Comparison of ENCODE assay signal across 8 mouse cellular contexts in the genomic region with DNA sequence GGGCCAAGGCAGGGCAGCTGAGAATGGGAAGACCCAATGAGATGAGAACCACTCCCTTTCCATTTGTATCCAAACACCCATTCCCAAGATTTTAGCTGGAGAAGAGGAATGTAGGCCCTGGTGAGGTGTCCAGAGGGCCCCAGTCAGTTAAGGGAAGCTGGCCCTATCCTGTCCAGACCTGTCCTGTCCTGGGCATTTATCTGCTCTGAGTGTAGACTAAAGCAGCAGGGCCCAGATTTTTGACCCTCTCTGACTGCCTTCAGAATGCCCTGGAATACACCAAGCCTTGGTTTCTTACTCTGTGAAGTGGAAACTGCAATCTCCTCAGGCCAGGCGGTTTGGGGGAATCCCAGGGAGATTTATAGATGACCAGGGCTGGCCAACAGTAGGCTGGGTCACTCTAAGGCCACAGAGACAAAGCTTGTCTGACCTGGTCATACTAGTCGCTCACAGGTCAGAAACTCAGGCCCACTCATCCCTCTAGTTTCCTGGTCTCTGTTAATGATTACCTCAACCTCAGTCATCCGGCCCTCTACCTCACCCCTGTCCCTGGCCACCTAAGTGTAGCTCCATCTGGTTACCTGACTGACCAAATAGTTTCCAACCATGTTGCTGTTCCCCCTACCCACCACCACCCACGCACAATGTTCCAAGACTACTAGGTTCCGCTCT. TPM values are rescaled to one million over a fixed set of nuclear protein-coding genes. Genes with fewer than 3 reads are reported as not detected.
DNase-seq lines count a peak whose midpoint lies in the region; ATAC-seq and TF ChIP-seq lines count a peak whose summit lies in the region.

No protein-coding gene starts in this region.

- H3K9me3 ChIP-seq in embryonic facial prominence, embryonic 11.5 days (replicated peaks; ENCODE audit: control insufficient read depth, low read length), result no peaks in the 10 kb centered on the region
- H3K9me3 ChIP-seq in intestine, postnatal 0 days (ENCODE audit: control insufficient read depth), result no peaks in the 10 kb centered on the region

- H3K36me3 ChIP-seq in heart, adult 2 months (ENCODE audit: control insufficient read depth, insufficient read depth, low read length), result no peaks in the 10 kb centered on the region
- no peaks in the 10 kb centered on the region for H3K36me3 ChIP-seq in embryonic facial prominence, embryonic 11.5 days (replicated peaks; ENCODE audit: control insufficient read depth, insufficient read depth, low read depth, low read length)
- H3K36me3 ChIP-seq in intestine, postnatal 0 days (ENCODE audit: control insufficient read depth, insufficient read depth), result no peaks in the 10 kb centered on the region

- no peak for TF ChIP-seq CTCF in heart, adult 2 months (IDR thresholded peaks at IDR 0.05)
- no peak for TF ChIP-seq CTCF in intestine, postnatal 0 days (IDR thresholded peaks at IDR 0.05; ENCODE audit: low read depth)

- no peaks in the 10 kb centered on the region for H3K27me3 ChIP-seq in heart, adult 2 months (ENCODE audit: control insufficient read depth, insufficient read depth, low read length)
- H3K27me3 ChIP-seq in embryonic facial prominence, embryonic 11.5 days (ENCODE audit: control insufficient read depth, insufficient read depth, low read length), result no peaks in the 10 kb centered on the region
- H3K27me3 ChIP-seq in intestine, postnatal 0 days (replicated peaks; ENCODE audit: control insufficient read depth, insufficient read depth, low read length), result no peaks in the 10 kb centered on the region

- H3K9ac ChIP-seq in heart, adult 2 months (ENCODE audit: low read depth, low read length), result peak overlapping the region; percentile 56
- H3K9ac ChIP-seq in embryonic facial prominence, embryonic 11.5 days (replicated peaks; ENCODE audit: low read length), result peak overlapping the region; percentile 56
- 0 out of 2 replicates have a peak overlapping the region, but pooled peaks have one; percentile 59 for H3K9ac ChIP-seq in intestine, postnatal 0 days (ENCODE audit: low read depth, low read length)

- intact Hi-C loops in heart, adult 2 months (cut with DNase I), result no loop called here
- intact Hi-C loops in heart, postnatal 36 days (cut with DNase I), result no loop called here

- peak overlapping the region; percentile 63 for H3K4me2 ChIP-seq in embryonic facial prominence, embryonic 11.5 days (ENCODE audit: low read depth, low read length)
- peak overlapping the region; percentile 81 for H3K4me2 ChIP-seq in intestine, postnatal 0 days (replicated peaks; ENCODE audit: low read depth)

- TF ChIP-seq EP300 in heart, adult 2 months (IDR thresholded peaks at IDR 0.05; ENCODE audit: insufficient read depth, low read depth, low read length), result no peak

- TF ChIP-seq POLR2A in heart, adult 2 months (IDR thresholded peaks at IDR 0.05; ENCODE audit: insufficient read depth, low read depth, low read length), result no peak

- peaks cover 5% of the 10 kb centered on the region; the same call in 1 of the 2 replicates for H3K4me1 ChIP-seq in heart, adult 2 months (ENCODE audit: control insufficient read depth, insufficient read depth, low read length)
- H3K4me1 ChIP-seq in embryonic facial prominence, embryonic 11.5 days (ENCODE audit: control insufficient read depth, insufficient read depth, low read length), result no peaks in the 10 kb centered on the region
- peaks cover 7% of the 10 kb centered on the region; the same call in 1 of the 2 replicates for H3K4me1 ChIP-seq in intestine, postnatal 0 days (replicated peaks; ENCODE audit: control insufficient read depth, insufficient read depth, low read length)

- H3K4me3 ChIP-seq in heart, adult 2 months, result peak overlapping the region; percentile 85
- H3K4me3 ChIP-seq in embryonic facial prominence, embryonic 11.5 days (ENCODE audit: low read depth, low read length), result peak overlapping the region; percentile 68
- H3K4me3 ChIP-seq in intestine, postnatal 0 days (ENCODE audit: low read depth, low read length), result peak overlapping the region; percentile 81

- peak overlapping the region; percentile 34; the same call in 1 of the 2 replicates for H3K27ac ChIP-seq in heart, adult 2 months
- H3K27ac ChIP-seq in embryonic facial prominence, embryonic 11.5 days (replicated peaks; ENCODE audit: low read depth, low read length), result no peak overlapping the region
- peak overlapping the region; percentile 75 for H3K27ac ChIP-seq in intestine, postnatal 0 days (ENCODE audit: low read depth, low read length)

- DNase-seq in heart, adult 2 months, result no peak
- DNase-seq in heart, postnatal 36 days, result no peak
- DNase-seq in embryonic facial prominence, embryonic 11.5 days (ENCODE audit: low spot score), result no peak
- DNase-seq in embryo, embryonic 10 days (ENCODE audit: low spot score), result no peak
- no peak for DNase-seq in layer of hippocampus, adult 9-11 months
- no peak for DNase-seq in layer of hippocampus, postnatal 25 days (ENCODE audit: extremely low spot score in 1 of 2, low spot score in 1 of 2)

- no peaks in the 10 kb centered on the region for H3K79me2 ChIP-seq in heart, adult 2 months (replicated peaks; ENCODE audit: control insufficient read depth, insufficient read depth, low read length)

- ATAC-seq in embryonic facial prominence, embryonic 11.5 days (replicated peaks; ENCODE audit: insufficient number of reproducible peaks, low FRiP score, low TSS enrichment, low read depth), result peak; percentile 25; the same call in 1 of the 2 replicates
- peak; percentile 42 for ATAC-seq in intestine, postnatal 0 days
- ATAC-seq in megakaryocyte, adult 5-6 weeks (ENCODE audit: poor library complexity, severe bottlenecking), result 0 out of 2 replicates have a peak, but pooled peaks have one; percentile 2

- WGBS in heart, adult 2 months, result 93% methylated on average over 5 of the region's 5 CpGs
- WGBS in embryonic facial prominence, embryonic 11.5 days, result 84% methylated on average over 5 of the region's 5 CpGs
- 58% methylated on average over 5 of the region's 5 CpGs for WGBS in intestine, postnatal 0 days

RNA-seq across cellular contexts. Expression of gene Capn5, which starts 0.6 kb away (rescaled TPM):
- total RNA-seq in heart, adult 2 months (2021), result 1 to 10 TPM; 1.8 to 2.4 TPM
- polyA plus RNA-seq in heart, adult 2 months (2012; rRNA removed), result 3.7 and 4.6 TPM in 2 replicates
- total RNA-seq in heart, postnatal 36 days (2021), result 1 to 10 TPM; 2.4 to 2.6 TPM
- 2.3 and 2.6 TPM in 2 replicates for polyA plus RNA-seq in embryonic facial prominence, embryonic 11.5 days (2014; fragmentation: Nextera tagmentation; extraction: Ambion mirVana)
- 3.3 and 3.4 TPM in 2 replicates for polyA plus RNA-seq in intestine, postnatal 0 days (2015; fragmentation: Nextera tagmentation; extraction: Ambion mirVana)
- total RNA-seq in megakaryocyte, adult 5-6 weeks (2015), result 1.1 TPM in 2 replicates
- total RNA-seq in megakaryocyte, adult 5-6 weeks (2017), result 0.73 and 0.89 TPM in 2 replicates
- 10 to 100 TPM; 45.4 to 50.8 TPM for total RNA-seq in layer of hippocampus, postnatal 25 days (2021)

RNA-seq across cellular contexts. Expression of gene B3gnt6, which starts 20.6 kb away (rescaled TPM):
- total RNA-seq in heart, adult 2 months (2021), result not detected
- 0.06 TPM in 1 of 2 replicates, not detected in the other for polyA plus RNA-seq in heart, adult 2 months (2012; rRNA removed)
- not detected for total RNA-seq in heart, postnatal 36 days (2021)
- polyA plus RNA-seq in embryonic facial prominence, embryonic 11.5 days (2014; fragmentation: Nextera tagmentation; extraction: Ambion mirVana), result not detected in 2 replicates
- polyA plus RNA-seq in intestine, postnatal 0 days (2015; fragmentation: Nextera tagmentation; extraction: Ambion mirVana), result 0.08 and 0.21 TPM in 2 replicates
- total RNA-seq in megakaryocyte, adult 5-6 weeks (2015), result 0.11 and 0.38 TPM in 2 replicates
- 0.28 and 0.59 TPM in 2 replicates for total RNA-seq in megakaryocyte, adult 5-6 weeks (2017)
- not detected for total RNA-seq in layer of hippocampus, postnatal 25 days (2021)

RNA-seq across cellular contexts. Expression of gene Omp, which starts 33.4 kb away (rescaled TPM):
- total RNA-seq in heart, adult 2 months (2021), result under 1 TPM in 1 of 2 experiments, not detected in 1; 0.14 TPM
- polyA plus RNA-seq in heart, adult 2 months (2012; rRNA removed), result 0.06 TPM in 1 of 2 replicates, not detected in the other
- total RNA-seq in heart, postnatal 36 days (2021), result under 1 TPM in 1 of 2 experiments, not detected in 1; 0.11 TPM
- polyA plus RNA-seq in embryonic facial prominence, embryonic 11.5 days (2014; fragmentation: Nextera tagmentation; extraction: Ambion mirVana), result 0.15 and 0.25 TPM in 2 replicates
- polyA plus RNA-seq in intestine, postnatal 0 days (2015; fragmentation: Nextera tagmentation; extraction: Ambion mirVana), result 0.10 and 0.26 TPM in 2 replicates
- not detected in 2 replicates for total RNA-seq in megakaryocyte, adult 5-6 weeks (2015)
- total RNA-seq in megakaryocyte, adult 5-6 weeks (2017), result not detected in 2 replicates
- 1 to 10 TPM; 1.0 to 1.4 TPM for total RNA-seq in layer of hippocampus, postnatal 25 days (2021)

RNA-seq across cellular contexts. Expression of gene Myo7a, which starts 59.4 kb away (rescaled TPM):
- 1 to 10 TPM; 4.5 to 5.9 TPM for total RNA-seq in heart, adult 2 months (2021)
- 7.1 and 10.8 TPM in 2 replicates for polyA plus RNA-seq in heart, adult 2 months (2012; rRNA removed)
- 1 to 10 TPM; 5.3 to 5.8 TPM for total RNA-seq in heart, postnatal 36 days (2021)
- 9.7 and 10.7 TPM in 2 replicates for polyA plus RNA-seq in embryonic facial prominence, embryonic 11.5 days (2014; fragmentation: Nextera tagmentation; extraction: Ambion mirVana)
- polyA plus RNA-seq in intestine, postnatal 0 days (2015; fragmentation: Nextera tagmentation; extraction: Ambion mirVana), result 24.0 and 25.0 TPM in 2 replicates
- total RNA-seq in megakaryocyte, adult 5-6 weeks (2015), result 7.3 and 8.4 TPM in 2 replicates
- total RNA-seq in megakaryocyte, adult 5-6 weeks (2017), result 12.7 and 13.9 TPM in 2 replicates
- total RNA-seq in layer of hippocampus, postnatal 25 days (2021), result 10 to 100 TPM in 1 of 2 experiments, 1 to 10 TPM in 1; 8.6 to 12.1 TPM

Comparison
In these comparisons a context has a peak if more than half of its experiments do, and no peak if none do; other contexts are left out.
1. RNA of gene Capn5, which starts 0.6 kb away (total RNA-seq): 45.4 to 50.8 TPM in layer of hippocampus, postnatal 25 days; 2.4 to 2.6 TPM in heart, postnatal 36 days, 1.8 to 2.4 TPM in heart, adult 2 months and 0.73 to 1.1 TPM in megakaryocyte, adult 5-6 weeks; every median in the first group is over 10 times any median in the second.
2. Peak in every context shown above with its lines, with median percentiles within 50 percentile points of each other: H3K4me3 ChIP-seq, H3K9ac ChIP-seq and ATAC-seq.